Mouse (Mus musculus): ENCODE measurements around the gene Krtap5-4. TPM values are rescaled to one million over a fixed set of nuclear protein-coding genes. Genes with fewer than 3 reads are reported as not detected.

Krtap5-4 gene
- total and polyA plus RNA-seq, 2 experiments: not detected

DNA sequence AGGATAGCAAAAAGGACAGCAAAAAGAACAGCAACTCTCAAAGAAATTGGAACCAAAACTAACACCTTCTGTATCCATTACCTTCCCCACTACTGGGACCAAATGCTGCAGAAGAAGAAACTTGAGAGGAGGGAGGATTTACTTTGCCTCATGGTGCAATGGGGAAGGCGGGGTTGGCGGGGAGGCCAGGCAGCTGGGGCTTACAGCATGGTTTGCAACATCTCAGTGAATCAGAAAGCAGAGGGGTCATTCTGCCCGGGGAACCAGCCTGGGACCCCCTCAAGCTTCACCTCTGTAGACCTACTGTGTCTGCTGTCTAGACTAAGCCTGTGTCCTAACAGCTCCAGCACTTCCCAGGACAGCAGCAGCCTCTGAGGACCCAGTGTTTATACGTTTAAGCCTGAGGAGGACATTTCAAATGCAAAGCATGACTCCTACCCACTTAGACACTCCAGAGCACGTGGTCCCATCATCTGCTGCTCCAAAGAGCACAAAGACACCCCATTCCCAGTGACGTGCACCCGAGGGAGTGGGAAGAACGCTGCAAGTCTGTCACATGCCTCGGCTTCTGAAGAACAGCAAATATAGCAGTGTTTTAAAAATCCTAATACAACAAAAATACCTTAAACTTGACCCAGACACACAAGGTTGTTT is 46.1 kb downstream of the Krtap5-4 start:
- 54% methylated on average over 9 of the region's 9 CpGs for WGBS
- Histone ChIP-seq H3K36me3 (ENCODE audit: control insufficient read depth, insufficient read depth, low read length) (no peaks in the 10 kb centered on the region), H3K4me3 (ENCODE audit: insufficient read depth, low read depth, low read length) (no peak overlapping the region), H3K27me3 (ENCODE audit: control insufficient read depth, insufficient read depth, low read length) (no peaks in the 10 kb centered on the region), H3K9ac (ENCODE audit: low read depth, low read length) (no peak overlapping the region), H3K4me1 (ENCODE audit: control insufficient read depth, insufficient read depth, low read length) (no peaks in the 10 kb centered on the region), H3K79me2 (ENCODE audit: control insufficient read depth, insufficient read depth, low read length) (no peaks in the 10 kb centered on the region), H3K27ac (replicated peaks; ENCODE audit: insufficient read depth, low read depth, low read length) (no peak overlapping the region)
- DNase-seq (ENCODE audit: extremely low read depth, low read depth, low spot score): no peak
- TF ChIP-seq POLR2A (IDR thresholded peaks at IDR 0.05; ENCODE audit: extremely low read depth, insufficient read depth, low read length): no peak
- TF ChIP-seq CTCF (IDR thresholded peaks at IDR 0.05; ENCODE audit: low read depth, low read length): no peak

- WGBS: 72% methylated on average over 5 of the region's 5 CpGs
- no peaks in the 10 kb centered on the region for H3K4me1 ChIP-seq (ENCODE audit: control insufficient read depth, insufficient read depth, low read length)
- no peak overlapping the region for H3K27ac ChIP-seq (replicated peaks; ENCODE audit: insufficient read depth, low read depth, low read length)
Observed at GRCm38 (mm10) chr7:142351569-142351968, 48.2 kb downstream of the Krtap5-4 start.

DNA sequence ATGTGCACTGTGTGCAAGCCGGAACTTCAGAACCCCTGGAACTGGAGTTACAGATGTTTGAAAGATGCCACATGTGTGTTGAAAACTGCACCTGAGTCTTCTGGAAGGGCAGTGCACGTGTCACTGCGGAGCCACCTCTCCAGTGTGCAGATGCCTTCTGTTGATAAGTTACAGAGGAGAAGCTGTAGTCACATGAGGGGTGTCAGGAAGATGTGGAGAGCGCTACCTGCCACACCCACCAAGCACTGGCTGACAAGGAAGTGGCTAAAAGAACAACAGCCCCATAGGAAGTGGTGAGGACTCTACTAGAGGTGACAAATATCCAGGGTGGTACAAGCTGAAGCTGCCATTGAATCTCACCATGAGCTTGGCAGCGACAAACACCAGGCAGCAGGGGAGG is 50.5 kb downstream of the Krtap5-4 start:
- H3K79me2 ChIP-seq (ENCODE audit: control insufficient read depth, insufficient read depth, low read length): no peaks in the 10 kb centered on the region
- no peak overlapping the region for H3K27ac ChIP-seq (replicated peaks; ENCODE audit: insufficient read depth, low read depth, low read length)
- no peaks in the 10 kb centered on the region for H3K4me1 ChIP-seq (ENCODE audit: control insufficient read depth, insufficient read depth, low read length)
- no peak overlapping the region for H3K9ac ChIP-seq (ENCODE audit: low read depth, low read length)
- no peaks in the 10 kb centered on the region for H3K36me3 ChIP-seq (ENCODE audit: control insufficient read depth, insufficient read depth, low read length)
- no peaks in the 10 kb centered on the region for H3K27me3 ChIP-seq (ENCODE audit: control insufficient read depth, insufficient read depth, low read length)
- H3K4me3 ChIP-seq (ENCODE audit: insufficient read depth, low read depth, low read length): no peak overlapping the region
- 67% methylated on average over 5 of the region's 5 CpGs for WGBS
- peak; percentile 15 for DNase-seq (ENCODE audit: extremely low read depth, low read depth, low spot score)
- TF ChIP-seq POLR2A (IDR thresholded peaks at IDR 0.05; ENCODE audit: extremely low read depth, insufficient read depth, low read length) (no peak), CTCF (IDR thresholded peaks at IDR 0.05; ENCODE audit: low read depth, low read length) (no peak)

More at GRCm38 (mm10) chr7:142351569-142351968, 48.2 kb downstream of the Krtap5-4 start:
- Histone ChIP-seq H3K27me3 (ENCODE audit: control insufficient read depth, insufficient read depth, low read length) (no peaks in the 10 kb centered on the region), H3K9ac (ENCODE audit: low read depth, low read length) (no peak overlapping the region), H3K79me2 (ENCODE audit: control insufficient read depth, insufficient read depth, low read length) (no peaks in the 10 kb centered on the region), H3K4me3 (ENCODE audit: insufficient read depth, low read depth, low read length) (no peak overlapping the region), H3K36me3 (ENCODE audit: control insufficient read depth, insufficient read depth, low read length) (no peaks in the 10 kb centered on the region)
- TF ChIP-seq POLR2A (IDR thresholded peaks at IDR 0.05; ENCODE audit: extremely low read depth, insufficient read depth, low read length) (no peak), CTCF (IDR thresholded peaks at IDR 0.05; ENCODE audit: low read depth, low read length) (no peak)
- no peak for DNase-seq (ENCODE audit: extremely low read depth, low read depth, low spot score)

Other genes with a start within 250 kb of the Krtap5-4 start
- gene Mob2, start 242.5 kb upstream of the Krtap5-4 start, total RNA-seq (2014; rRNA removed): 26.2 and 27.6 TPM in 2 replicates
- 24.0 and 26.4 TPM in 2 replicates for gene Mob2, start 242.5 kb upstream of the Krtap5-4 start, polyA plus RNA-seq (2012; rRNA removed)
- gene Dusp8, start 207.7 kb upstream of the Krtap5-4 start, total RNA-seq (2014; rRNA removed): under 0.01 and 0.07 TPM in 2 replicates
- gene Dusp8, start 207.7 kb upstream of the Krtap5-4 start, polyA plus RNA-seq (2012; rRNA removed): 0.16 and 0.48 TPM in 2 replicates
- gene Gm45618, start 182.8 kb upstream of the Krtap5-4 start, total RNA-seq (2014; rRNA removed): not detected in 2 replicates
- not detected in 2 replicates for gene Gm45618, start 182.8 kb upstream of the Krtap5-4 start, polyA plus RNA-seq (2012; rRNA removed)
- gene Gm39115, start 167.5 kb upstream of the Krtap5-4 start, total RNA-seq (2014; rRNA removed): not detected in 2 replicates
- gene Gm39115, start 167.5 kb upstream of the Krtap5-4 start, polyA plus RNA-seq (2012; rRNA removed): not detected in 2 replicates
- not detected in 2 replicates for gene Gm45337, start 158.9 kb upstream of the Krtap5-4 start, total RNA-seq (2014; rRNA removed)
- gene Gm45337, start 158.9 kb upstream of the Krtap5-4 start, polyA plus RNA-seq (2012; rRNA removed): not detected in 2 replicates
- gene Gm29735, start 146.4 kb upstream of the Krtap5-4 start, total RNA-seq (2014; rRNA removed): not detected in 2 replicates
- not detected in 2 replicates for gene Gm29735, start 146.4 kb upstream of the Krtap5-4 start, polyA plus RNA-seq (2012; rRNA removed)
- not detected in 2 replicates for gene Gm4553, start 137.8 kb upstream of the Krtap5-4 start, total RNA-seq (2014; rRNA removed)
- not detected in 2 replicates for gene Gm4553, start 137.8 kb upstream of the Krtap5-4 start, polyA plus RNA-seq (2012; rRNA removed)
- not detected in 2 replicates for gene Krtap5-2, start 127.5 kb upstream of the Krtap5-4 start, total RNA-seq (2014; rRNA removed)
- not detected in 2 replicates for gene Krtap5-2, start 127.5 kb upstream of the Krtap5-4 start, polyA plus RNA-seq (2012; rRNA removed)
- not detected in 2 replicates for gene Gm10153, start 113.2 kb upstream of the Krtap5-4 start, total RNA-seq (2014; rRNA removed)
- gene Gm10153, start 113.2 kb upstream of the Krtap5-4 start, polyA plus RNA-seq (2012; rRNA removed): not detected in 2 replicates
- gene Krtap5-3, start 102.2 kb upstream of the Krtap5-4 start, total RNA-seq (2014; rRNA removed): not detected in 2 replicates
- not detected in 2 replicates for gene Krtap5-3, start 102.2 kb upstream of the Krtap5-4 start, polyA plus RNA-seq (2012; rRNA removed)
- not detected in 2 replicates for gene Gm7579, start 91.7 kb upstream of the Krtap5-4 start, total RNA-seq (2014; rRNA removed)
- gene Gm7579, start 91.7 kb upstream of the Krtap5-4 start, polyA plus RNA-seq (2012; rRNA removed): not detected in 2 replicates
- gene Krtap5-5, start 73.6 kb upstream of the Krtap5-4 start, total RNA-seq (2014; rRNA removed): not detected in 2 replicates
- gene Krtap5-5, start 73.6 kb upstream of the Krtap5-4 start, polyA plus RNA-seq (2012; rRNA removed): not detected in 2 replicates
- not detected in 2 replicates for gene Gm40460, start 62.5 kb upstream of the Krtap5-4 start, total RNA-seq (2014; rRNA removed)
- gene Gm40460, start 62.5 kb upstream of the Krtap5-4 start, polyA plus RNA-seq (2012; rRNA removed): not detected in 2 replicates
- gene Gm2431, start 45.2 kb upstream of the Krtap5-4 start, total RNA-seq (2014; rRNA removed): not detected in 2 replicates
- not detected in 2 replicates for gene Gm2431, start 45.2 kb upstream of the Krtap5-4 start, polyA plus RNA-seq (2012; rRNA removed)
- not detected in 2 replicates for gene Gm4559, start 29.2 kb upstream of the Krtap5-4 start, total RNA-seq (2014; rRNA removed)
- not detected in 2 replicates for gene Gm4559, start 29.2 kb upstream of the Krtap5-4 start, polyA plus RNA-seq (2012; rRNA removed)
- not detected in 2 replicates for gene Krtap5-1, start 6.4 kb upstream of the Krtap5-4 start, total RNA-seq (2014; rRNA removed)
- gene Krtap5-1, start 6.4 kb upstream of the Krtap5-4 start, polyA plus RNA-seq (2012; rRNA removed): not detected in 2 replicates
- gene Ifitm10, start 70.2 kb downstream of the Krtap5-4 start, total RNA-seq (2014; rRNA removed): 0.54 and 0.65 TPM in 2 replicates
- 0.71 and 1.00 TPM in 2 replicates for gene Ifitm10, start 70.2 kb downstream of the Krtap5-4 start, polyA plus RNA-seq (2012; rRNA removed)
- gene Gm49369, start 79.1 kb downstream of the Krtap5-4 start, total RNA-seq (2014; rRNA removed): 126 and 130 TPM in 2 replicates
- gene Gm49369, start 79.1 kb downstream of the Krtap5-4 start, polyA plus RNA-seq (2012; rRNA removed): 0.38 TPM in 1 of 2 replicates, not detected in the other
- 215 and 244 TPM in 2 replicates for gene Ctsd, start 84.5 kb downstream of the Krtap5-4 start, total RNA-seq (2014; rRNA removed)
- 355 and 444 TPM in 2 replicates for gene Ctsd, start 84.5 kb downstream of the Krtap5-4 start, polyA plus RNA-seq (2012; rRNA removed)
- gene Syt8, start 131.3 kb downstream of the Krtap5-4 start, total RNA-seq (2014; rRNA removed): not detected in 2 replicates
- not detected in 2 replicates for gene Syt8, start 131.3 kb downstream of the Krtap5-4 start, polyA plus RNA-seq (2012; rRNA removed)
- gene Tnni2, start 138.3 kb downstream of the Krtap5-4 start, total RNA-seq (2014; rRNA removed): 10.1 TPM in 1 of 2 replicates, not detected in the other
- gene Tnni2, start 138.3 kb downstream of the Krtap5-4 start, polyA plus RNA-seq (2012; rRNA removed): not detected in 2 replicates
- 1.4 and 1.8 TPM in 2 replicates for gene Lsp1, start 157.3 kb downstream of the Krtap5-4 start, total RNA-seq (2014; rRNA removed)
- gene Lsp1, start 157.3 kb downstream of the Krtap5-4 start, polyA plus RNA-seq (2012; rRNA removed): 3.1 and 6.0 TPM in 2 replicates
- gene Tnnt3, start 195.3 kb downstream of the Krtap5-4 start, total RNA-seq (2014; rRNA removed): 6.4 TPM in 1 of 2 replicates, not detected in the other
- not detected in 2 replicates for gene Tnnt3, start 195.3 kb downstream of the Krtap5-4 start, polyA plus RNA-seq (2012; rRNA removed)
- 45.0 and 54.8 TPM in 2 replicates for gene Mrpl23, start 229.1 kb downstream of the Krtap5-4 start, total RNA-seq (2014; rRNA removed)
- 7.6 and 9.0 TPM in 2 replicates for gene Mrpl23, start 229.1 kb downstream of the Krtap5-4 start, polyA plus RNA-seq (2012; rRNA removed)

Data from liver, adult 2 months (tissue).